Mouse (Mus musculus): ENCODE measurements around the gene Slit1.
A peak's percentile ranks its signal among the peaks of the same experiment; 100 is the strongest.

Gene Slit1

DNA sequence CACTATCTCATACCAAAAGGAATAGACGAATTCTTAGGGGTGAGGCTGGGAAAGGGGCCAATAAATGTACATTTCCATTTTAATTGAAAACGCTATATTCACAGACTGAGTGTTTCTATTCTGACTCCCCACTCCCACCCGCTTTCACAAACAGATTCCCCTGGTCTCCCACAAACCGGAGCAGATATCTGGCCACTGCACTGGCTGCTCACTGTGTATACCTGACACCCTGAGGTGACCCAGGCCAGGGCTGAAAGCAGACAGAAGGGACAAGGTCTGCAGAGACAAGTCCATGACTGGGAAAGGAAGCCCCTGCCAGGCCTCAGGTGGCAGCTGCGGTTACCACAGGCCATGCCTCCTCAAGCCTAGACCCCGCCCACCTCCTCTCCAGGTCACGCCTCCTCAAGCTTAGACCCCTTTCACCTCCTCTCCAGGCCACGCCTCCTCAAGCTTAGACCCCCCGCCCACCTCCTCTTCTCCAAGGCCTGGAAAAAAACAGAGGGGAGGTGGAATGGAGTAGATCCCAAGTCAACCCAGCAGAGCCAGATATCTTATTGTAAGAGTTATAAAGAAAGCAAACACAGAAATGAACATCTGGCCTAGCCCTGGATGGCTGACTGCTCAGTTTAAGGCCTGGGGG is 18.5 kb downstream of the Slit1 start:
- DNase-seq (ENCODE audit: low spot score) = peak; percentile 54

DNA sequence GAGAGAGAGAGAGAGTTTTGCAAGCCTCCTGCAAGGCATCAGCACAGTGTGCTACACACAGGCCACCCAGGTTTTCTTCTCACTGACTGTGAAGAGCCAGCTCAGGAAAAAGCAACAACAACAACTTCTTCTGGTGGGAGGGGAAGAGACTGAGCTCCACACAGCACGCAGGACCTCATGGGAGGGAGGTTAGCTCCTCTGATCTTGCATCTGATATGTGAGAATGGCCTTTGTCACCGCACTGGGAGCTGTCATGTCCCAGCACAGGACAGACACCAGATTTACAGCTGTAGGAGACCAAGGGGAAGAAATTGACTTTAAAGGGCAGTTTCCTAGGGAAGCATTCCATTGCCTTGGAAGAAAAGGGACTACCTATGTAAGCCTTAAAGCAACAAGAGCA is 20.1 kb downstream of the Slit1 start:
- DNase-seq (ENCODE audit: low spot score) = no peak

DNA sequence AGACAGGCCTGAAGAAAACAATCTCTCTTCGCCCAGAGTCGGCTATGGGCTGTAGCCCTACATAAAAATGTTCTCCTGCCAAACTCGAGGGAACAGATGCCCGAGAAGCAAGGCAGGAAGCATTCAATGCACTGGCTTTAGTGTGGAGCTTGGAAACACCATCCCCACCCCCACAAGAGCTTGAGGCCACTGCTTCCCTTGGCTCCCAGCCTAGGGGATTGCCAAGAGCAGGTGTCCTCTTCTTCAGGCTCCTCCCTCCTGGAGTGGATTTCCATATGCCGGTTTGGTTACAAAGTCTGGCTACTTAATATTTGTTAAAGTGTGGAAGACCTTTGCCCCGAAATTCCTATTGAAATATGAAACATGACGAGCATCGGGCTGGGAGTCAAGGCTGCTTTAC is 24.0 kb downstream of the Slit1 start:
- DNase-seq (ENCODE audit: low spot score) = no peak

DNA sequence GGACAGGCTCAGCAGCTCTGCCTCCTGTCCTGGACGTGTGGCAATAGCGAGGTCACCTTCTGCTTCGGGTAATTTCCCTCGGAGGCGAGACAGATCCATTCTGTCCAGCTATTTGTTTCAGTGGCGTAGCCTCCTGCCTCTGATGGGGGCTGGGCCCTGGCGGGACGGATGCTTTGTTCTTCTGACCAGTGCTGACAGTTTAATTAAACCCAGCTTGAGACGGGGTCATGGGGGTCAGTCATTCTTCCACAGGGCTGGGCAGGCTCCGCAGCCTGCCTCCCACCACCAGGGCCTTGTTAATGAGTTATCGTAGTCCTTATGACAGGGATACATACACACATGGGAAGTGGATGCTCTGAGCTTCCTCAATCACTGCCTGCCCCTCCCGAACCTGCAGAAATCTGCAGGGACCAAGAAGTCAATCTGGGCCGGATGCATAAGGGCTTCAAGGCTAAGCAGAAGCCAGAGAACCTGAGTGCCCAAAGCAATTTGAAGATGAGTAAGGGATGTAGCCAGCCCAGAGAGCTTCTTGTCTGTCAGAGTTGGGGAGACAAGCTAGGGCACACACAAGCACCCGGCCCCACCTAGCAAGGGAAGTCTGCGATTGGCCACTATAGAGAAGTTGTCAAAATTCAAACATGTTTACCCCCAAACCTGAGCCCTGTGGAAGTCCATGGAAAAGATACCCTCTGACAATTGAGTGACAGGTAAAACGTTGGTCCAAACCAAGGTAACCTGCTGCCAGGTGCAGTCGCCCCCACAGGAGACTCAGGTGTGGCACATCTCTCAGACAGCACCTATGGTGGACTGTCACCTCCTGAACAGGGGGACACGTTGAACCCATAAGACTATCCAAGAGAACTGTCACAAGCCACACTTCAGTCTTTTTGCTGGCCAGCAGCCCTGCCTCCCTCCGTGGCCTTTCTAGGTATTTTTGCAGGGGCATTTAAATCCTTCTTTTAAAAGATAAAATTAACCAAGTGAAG is 26.9 kb downstream of the Slit1 start:
- peak; percentile 92 for DNase-seq (ENCODE audit: low spot score)

DNA sequence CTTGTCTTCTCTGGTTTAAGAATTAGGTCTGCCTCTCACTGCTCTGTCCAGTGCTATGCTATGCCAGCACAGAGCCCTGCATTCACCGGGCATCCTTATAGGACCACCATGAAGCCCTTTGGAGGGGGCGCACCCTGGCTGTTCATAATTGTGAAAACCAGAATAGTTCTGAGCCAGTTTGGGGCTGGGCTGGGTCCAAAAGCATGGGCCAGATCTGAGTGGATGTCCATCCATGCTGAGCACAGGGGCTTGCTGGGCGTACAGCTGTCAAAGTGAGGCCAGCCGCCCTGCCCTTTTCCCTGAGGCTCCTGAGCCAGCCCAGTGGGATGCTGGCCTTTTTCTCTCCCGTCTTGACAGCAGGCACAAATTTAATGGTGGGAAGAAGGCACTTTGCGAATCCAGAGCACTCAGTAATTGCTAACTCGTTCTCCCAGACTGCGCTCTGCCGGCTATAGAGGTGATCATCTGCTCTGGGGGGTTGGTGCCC is 29.0 kb downstream of the Slit1 start:
- peak; percentile 60 for DNase-seq (ENCODE audit: low spot score)

DNA sequence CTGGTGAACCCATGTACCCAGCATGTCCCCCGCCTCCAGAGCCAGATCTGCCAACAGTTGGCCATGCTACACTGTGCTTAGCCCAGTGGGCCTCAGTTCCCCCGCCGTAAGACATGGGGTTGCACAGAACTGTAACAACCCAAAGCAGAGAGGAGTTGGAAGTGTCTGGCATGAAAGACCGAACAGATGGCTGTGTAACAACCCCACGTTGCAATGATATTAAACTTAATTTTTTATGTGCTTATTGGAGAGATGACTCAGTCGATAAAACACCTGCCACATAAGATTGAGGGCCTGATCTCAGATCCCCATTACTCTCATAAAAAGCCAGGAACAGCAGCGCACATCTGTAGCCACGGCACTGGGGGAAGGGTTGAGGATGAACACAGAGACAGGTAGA is 30.6 kb downstream of the Slit1 start:
- no peak for DNase-seq (ENCODE audit: low spot score)

DNA sequence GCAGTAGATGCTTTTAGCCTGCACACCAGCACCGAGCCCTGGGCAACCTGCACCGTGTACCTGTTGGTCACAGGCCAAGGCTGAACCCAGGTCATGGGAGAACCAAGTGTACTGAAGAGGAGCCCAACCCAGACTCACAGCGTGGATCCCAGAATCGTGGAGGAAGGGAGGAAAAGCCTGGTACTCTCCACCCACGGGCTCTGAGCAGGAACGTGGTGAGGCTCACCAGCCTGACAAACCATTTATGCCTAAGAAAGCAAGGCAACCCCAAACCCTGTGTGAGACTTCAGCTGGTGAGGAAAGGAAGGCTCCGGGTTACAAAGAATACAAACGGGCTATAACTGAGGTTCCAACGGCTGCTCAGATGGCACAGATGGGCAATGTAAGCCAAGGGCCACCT is 31.8 kb downstream of the Slit1 start:
- DNase-seq (ENCODE audit: low spot score) = no peak

DNA sequence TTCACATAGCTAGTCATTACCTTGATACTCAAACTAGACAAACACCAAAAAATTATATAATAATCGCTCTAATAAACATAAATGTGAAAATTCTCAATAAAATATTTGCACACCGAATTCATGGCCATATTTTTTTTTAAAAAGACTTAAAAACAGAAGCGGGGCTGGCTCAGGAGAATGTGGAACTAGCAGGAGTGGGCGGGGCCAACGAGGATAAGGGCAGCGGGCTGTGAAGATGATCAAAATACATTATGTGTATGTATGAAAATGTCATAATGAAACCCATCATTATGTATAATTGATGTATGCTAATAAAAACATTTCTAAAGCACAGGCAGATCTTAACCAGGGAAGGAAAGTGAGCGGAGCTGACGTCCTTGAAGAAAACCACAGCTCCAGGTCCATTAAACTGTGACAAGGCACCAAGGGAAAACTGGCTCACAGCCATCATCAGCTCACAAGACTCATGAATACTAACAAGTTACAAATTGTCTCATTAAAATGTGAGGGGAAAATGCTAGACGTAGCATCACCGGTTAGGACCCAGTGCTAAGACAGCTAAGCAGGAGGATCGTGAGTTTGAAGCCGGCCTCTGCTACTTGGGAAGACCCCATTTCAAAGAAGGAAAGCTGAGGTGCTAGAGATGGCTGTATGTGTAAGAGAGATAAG is 33.8 kb downstream of the Slit1 start:
- DNase-seq (ENCODE audit: low spot score) = no peak

DNA sequence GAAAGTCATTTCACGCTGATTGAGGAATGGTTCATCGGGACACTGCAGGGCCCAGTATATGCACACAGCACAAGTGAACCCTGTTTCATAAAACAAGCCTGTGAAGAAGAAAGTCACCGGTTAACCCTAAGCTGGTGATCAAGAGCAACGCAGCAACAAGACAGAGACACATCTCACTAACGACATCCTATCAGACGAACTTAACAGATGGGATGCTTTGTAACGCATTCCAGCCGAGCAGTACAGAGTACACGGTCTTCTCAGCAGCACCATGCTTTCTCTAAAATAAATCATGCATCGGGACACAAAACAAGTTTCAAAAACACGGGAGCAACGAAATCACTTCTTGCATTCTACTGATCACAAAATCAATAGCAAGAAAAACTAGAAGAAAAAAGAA is 35.6 kb downstream of the Slit1 start:
- no peak for DNase-seq (ENCODE audit: low spot score)

DNA sequence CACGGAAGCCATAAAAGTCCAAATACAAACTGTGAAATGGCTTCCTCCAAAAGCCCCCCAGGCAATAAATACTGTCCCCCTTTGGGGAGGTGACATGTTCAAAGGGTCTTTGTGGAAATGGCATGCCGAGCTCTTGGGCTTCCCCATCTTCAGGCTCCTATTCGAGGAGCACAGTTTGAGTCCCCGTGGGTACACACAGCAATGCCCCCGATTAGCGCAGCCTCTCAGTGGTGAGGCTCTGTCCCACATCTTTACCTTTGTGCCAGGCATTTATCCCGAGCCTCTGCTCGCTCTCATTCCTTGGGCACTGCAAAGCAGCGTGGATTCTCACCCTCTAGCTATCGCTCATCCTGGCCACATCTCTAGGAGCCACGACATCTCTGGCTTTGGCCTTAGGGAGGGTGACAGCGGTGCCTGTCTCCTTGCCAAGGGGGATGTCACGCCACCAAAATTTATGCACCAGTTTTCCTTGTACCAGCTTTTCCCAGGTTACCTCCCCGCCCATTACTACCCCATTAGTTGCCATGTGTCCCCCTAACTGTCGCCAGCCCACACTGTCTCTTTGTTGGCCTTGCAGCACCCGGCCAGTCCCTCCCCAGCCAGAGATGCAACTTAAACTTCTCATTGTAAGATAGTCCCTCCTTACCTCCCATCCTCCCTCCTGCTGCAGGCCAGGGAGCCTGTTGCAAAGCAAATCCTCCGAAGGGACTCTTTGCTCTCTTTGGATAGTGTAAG is 37.2 kb downstream of the Slit1 start:
- DNase-seq (ENCODE audit: low spot score) = no peak

DNA sequence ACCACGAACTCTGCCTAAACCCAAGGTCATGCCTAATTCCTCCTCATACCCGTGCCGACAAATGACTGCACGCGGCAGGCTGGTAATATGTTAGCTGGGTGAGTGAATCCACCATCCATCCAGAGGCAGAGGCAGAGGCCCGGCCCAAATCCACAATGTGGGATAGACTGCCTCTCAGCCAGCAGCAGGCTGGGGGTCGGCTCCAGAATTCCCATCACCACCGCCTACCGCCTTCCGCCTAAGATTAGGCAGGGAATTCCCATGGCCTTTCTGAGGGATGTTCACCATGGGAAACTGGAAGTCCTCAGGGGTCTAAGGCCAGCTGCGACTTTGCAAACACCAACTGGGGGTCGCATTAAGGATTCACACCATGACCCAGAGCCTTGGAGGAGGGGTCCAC is 38.0 kb downstream of the Slit1 start:
- DNase-seq (ENCODE audit: low spot score) = no peak

DNA sequence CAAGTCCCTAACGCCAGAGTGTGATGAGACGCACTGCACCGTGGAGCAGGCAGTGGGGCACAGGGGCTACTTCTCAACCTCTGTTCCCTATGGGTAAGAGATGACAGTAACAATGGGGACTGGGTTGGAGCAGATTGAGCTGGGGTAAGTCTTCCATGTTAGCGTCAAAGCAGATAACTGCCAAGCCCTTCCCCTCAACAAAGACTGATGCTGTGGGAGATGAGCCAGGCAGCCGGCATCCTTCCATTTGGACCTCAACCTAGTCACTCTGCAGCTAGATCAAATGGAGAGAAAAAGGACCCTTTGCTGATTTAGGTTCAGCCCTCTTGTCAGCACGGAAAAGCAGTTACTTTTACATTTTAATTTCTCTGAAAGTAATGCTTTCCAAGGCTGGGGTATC is 40.8 kb downstream of the Slit1 start:
- no peak for DNase-seq (ENCODE audit: low spot score)

DNA sequence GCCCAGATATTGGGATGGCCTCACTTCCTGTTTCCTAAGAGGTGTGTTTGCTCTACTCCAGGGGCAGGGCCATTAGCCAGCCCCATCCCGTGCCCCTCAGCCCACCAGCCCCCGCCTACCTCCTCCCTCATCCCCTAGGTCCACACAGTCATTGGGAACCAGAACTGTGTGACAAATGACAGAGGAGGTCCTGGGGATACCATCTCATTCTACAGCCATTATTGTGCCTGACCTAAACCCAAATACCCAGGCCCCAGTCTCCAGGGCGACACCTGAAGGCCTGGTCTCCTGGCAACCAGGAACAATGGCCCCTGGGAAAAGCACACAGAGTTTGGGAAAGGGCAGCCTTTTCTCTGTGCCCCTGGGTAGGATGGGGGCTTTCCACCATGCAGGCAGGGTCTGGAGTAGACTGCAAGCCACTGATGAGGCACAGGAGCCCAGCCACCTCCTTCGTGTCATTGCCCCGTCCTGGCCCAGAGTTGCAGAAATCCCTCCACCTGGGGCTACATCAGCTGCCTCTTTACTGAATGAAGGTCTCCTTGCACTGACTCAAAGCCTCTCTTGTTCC is 44.5 kb downstream of the Slit1 start:
- no peak for DNase-seq (ENCODE audit: low spot score)

DNA sequence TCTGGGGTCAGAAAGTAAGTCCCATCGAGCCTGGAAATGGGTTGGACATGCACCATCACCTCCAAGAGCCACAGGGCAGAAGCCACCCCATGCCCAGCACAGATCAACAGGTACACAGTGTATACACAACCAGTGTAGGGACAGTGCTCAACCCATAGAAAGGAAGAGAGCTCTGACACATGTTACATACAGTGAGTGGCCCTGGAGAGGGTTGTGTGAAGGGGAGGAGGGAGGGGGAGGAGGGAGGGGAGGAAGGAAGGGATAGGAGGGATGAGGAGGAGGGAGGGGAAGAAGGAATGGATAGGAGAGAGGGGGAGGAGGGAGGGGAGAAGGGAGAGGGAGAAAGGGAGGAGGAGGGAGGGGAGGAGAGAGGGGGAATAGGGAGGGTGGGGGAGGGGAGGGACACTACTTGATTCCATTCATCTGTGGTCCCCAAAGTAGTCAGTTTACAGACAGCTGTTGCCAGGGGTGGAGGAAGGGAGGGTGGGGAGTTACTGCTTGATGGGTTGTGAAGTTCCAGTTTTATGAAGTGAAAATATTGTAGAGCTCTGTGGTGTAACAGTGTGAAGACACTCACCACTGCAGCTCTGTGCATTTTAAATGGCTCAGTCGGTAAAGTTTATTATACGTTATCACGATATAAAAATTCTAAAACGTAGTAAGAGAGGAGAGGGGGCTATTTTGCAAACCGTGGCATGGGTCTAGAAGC is 45.5 kb downstream of the Slit1 start:
- no peak for DNase-seq (ENCODE audit: low spot score)

DNA sequence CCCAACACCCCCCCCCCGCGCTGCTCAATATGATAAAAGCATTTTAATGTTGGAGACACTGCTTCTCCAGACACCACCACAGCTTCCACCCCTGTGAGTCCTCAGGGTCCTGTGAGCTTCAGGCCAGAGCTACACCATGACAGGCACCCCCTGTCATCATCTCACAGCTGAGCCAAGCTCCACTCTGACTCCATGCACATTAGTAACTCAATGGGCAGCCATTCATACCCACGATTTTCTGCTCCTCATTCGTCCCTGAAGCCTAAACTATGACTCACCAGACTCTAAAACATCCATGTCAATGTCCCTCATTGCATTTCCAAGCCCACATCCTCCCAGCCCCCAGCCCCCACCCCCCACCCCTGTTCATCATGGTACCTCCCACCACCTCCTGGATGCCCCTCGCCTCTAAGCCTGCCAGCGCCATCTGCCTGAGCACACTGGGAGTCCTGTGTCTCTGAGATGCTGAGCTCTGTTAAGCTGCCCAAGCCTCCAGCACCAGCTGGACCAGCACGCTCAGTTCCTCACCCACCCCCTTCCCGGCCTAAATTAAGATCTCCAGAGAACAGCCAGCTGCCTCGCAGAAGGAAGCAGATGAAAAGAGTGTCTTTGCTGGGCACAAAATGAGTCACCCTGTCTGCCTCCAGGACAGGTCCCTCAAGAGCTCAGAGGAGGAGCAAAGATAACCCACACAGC is 46.2 kb downstream of the Slit1 start:
- peak; percentile 73 for DNase-seq (ENCODE audit: low spot score)

DNA sequence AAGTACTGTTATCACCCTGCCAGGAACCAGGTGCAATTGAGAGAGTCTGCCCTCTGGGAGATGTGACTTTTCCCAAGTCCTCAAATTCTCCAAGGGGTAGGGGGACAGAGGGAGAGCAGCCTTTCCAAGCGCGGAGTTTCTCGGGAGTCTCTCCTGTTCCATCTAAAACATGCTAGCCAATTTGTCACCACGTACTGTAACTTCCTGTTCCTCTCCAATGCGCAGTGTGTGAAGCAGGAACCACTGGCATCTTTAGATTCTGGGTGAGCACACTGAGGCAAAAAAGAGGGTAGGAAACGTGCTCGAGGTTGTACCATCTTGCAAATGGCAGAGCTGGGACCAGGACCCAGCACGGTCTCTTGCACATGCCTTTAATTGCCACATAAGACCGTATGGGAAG is 47.0 kb downstream of the Slit1 start:
- no peak for DNase-seq (ENCODE audit: low spot score)

DNA sequence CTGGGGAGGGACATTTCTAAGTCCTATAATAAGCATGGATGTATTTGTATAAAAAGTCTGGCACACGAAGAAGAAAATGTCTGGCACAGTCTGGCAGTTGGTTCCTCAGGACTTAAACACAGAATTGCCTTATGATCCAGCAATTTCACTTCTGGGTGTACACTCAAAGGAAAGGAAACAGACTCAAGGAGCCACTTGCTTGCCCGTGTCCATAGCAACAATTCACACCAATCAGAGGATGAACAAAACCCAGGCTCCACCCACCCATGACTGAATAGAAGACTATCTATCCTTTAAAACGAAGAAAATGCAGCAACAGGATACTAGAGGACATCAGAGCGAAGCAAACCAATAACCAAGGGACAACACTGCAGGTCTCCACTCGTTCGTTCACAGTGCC is 48.4 kb downstream of the Slit1 start:
- DNase-seq (ENCODE audit: low spot score) = no peak

DNA sequence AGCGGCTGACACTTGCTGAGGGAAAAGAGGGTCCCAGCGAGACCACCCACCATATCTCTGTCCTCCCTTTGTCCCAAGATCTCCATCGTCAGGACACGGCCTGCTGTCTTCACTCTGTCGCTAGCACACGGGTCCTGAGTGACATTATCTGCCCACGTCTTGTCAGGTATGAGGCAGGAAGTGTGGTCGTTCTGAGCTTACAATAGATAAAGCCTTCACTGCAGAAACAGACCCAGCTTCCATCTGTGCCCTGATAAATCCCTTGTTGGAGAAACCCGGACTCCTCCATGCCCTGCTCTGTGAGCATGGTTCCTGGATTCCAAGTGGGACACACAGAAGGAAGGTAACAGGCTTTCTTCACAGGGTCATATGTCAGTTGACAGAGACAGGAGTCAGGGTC is 48.9 kb downstream of the Slit1 start:
- no peak for DNase-seq (ENCODE audit: low spot score)

DNA sequence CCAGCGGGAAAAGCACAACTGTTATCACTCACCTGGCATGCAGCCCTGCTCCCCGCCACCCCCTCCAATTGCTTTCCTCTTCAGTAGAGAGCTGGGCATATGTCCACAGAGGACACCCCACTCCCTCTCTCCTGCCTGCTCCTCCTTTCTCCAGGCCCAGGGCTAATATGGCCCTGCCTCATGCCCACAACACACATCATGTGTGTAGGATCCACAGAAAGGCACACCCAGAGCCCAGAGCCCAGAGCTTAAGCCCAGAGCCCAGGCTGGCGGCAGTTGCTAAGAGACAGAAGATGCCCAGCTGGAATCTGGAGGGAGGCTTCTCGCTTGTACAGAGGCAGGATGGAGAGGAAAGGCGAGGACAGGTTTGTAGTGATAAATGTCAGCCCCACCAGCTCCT is 49.7 kb downstream of the Slit1 start:
- DNase-seq (ENCODE audit: low spot score) = no peak

DNA sequence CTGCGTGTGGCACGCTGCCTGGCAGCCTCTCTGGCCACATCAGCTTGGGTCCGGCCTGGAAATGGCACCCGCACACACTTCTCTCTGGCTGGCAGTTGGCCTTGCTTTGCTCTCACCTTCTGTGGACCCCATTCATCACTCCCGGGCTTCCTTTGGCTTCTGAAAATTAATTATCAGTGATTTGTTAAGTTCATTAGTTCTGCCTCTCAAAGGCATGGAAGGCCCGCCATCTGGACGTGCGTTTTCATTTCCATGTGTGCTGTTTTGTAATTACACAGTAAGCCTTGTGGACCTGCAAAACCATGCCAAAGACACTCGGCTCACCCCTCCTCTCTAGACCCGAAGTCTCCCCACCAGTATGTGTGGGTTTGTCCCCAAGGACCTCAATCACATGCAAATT is 53.4 kb downstream of the Slit1 start:
- no peak for DNase-seq (ENCODE audit: low spot score)

DNA sequence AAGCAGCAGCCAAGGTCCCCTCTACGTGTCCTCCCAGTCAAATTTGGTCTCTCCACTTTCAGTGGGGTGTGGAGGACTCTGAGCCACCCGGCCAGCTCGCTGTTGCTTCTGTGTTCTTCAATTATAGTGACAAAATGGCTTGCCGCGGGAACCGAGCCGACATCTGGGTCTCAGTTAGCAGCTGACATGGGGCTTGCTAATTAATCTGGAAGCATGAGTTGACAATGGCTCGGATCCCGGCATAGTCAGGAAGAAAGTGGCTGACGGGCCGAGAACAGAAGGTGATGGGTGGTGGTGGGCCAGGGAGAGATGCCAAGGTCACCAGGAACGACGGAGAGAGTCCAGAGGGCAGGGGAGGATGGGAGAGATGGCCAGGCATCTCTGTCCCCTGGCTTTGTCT is 55.2 kb downstream of the Slit1 start:
- DNase-seq (ENCODE audit: low spot score) = peak; percentile 76

All from retina, embryonic 14.5 days (tissue).